In the genomic region with DNA sequence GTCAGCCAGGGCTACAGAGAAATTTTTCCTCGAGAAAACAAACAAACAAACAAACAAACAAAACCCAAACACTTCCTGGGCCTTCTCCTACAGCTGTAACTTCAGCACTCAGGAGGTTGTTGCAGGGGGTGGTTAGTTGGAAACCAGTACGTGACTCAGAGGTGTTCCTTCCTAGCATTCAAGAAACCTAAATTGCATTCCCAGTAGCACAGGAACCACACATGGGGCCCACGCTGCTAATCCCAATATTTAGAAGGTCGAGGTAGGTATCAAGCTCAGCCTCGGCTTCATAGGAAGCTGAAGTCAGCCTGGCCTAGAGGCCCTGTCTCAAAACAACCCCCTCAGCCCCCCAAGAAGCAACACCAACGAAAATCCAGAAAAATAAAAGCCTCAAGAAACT, we compare ENCODE assay signal across 8 mouse cellular contexts. TPM values are rescaled to one million over a fixed set of nuclear protein-coding genes. Genes with fewer than 3 reads are reported as not detected.
DNase-seq lines count a peak whose midpoint lies in the region; ATAC-seq and TF ChIP-seq lines count a peak whose summit lies in the region.

No protein-coding gene starts in this region.

- peak overlapping the region; percentile 97 for H3K4me3 ChIP-seq in heart, embryonic 11.5 days (ENCODE audit: low read depth, low read length)
- H3K4me3 ChIP-seq in ES-Bruce4 (ENCODE audit: low read depth, low read length): peak overlapping the region; percentile 99
- H3K4me3 ChIP-seq in hindbrain, embryonic 12.5 days: peak overlapping the region; percentile 88
- peak overlapping the region; percentile 68 for H3K4me3 ChIP-seq in midbrain, embryonic 14.5 days (replicated peaks; ENCODE audit: low read depth, low read length)

- H3K36me3 ChIP-seq in heart, embryonic 11.5 days (ENCODE audit: control insufficient read depth, insufficient read depth, low read length): peaks cover 6% of the 10 kb centered on the region; the same call in 1 of the 2 replicates
- peaks cover 5% of the 10 kb centered on the region; the same call in 1 of the 2 replicates for H3K36me3 ChIP-seq in ES-Bruce4 (ENCODE audit: control insufficient read depth, insufficient read depth, low read length, poor library complexity, severe bottlenecking)
- H3K36me3 ChIP-seq in hindbrain, embryonic 12.5 days: peaks cover 26% of the 10 kb centered on the region
- peaks cover 33% of the 10 kb centered on the region for H3K36me3 ChIP-seq in midbrain, embryonic 14.5 days (ENCODE audit: control insufficient read depth, insufficient read depth, low read length)

- H3K9me3 ChIP-seq in heart, embryonic 11.5 days (replicated peaks; ENCODE audit: control insufficient read depth, low read length): no peaks in the 10 kb centered on the region
- no peaks in the 10 kb centered on the region for H3K9me3 ChIP-seq in ES-Bruce4 (replicated peaks; ENCODE audit: control insufficient read depth, insufficient read depth, low read length, poor library complexity, severe bottlenecking)
- H3K9me3 ChIP-seq in hindbrain, embryonic 12.5 days (replicated peaks): no peaks in the 10 kb centered on the region
- no peaks in the 10 kb centered on the region for H3K9me3 ChIP-seq in midbrain, embryonic 14.5 days (ENCODE audit: control insufficient read depth, low read length)

- DNase-seq in heart, postnatal 14 days: no peak
- no peak for DNase-seq in midbrain, embryonic 14.5 days
- DNase-seq in cerebellum, adult 11 months: no peak
- no peak for DNase-seq in left cerebral cortex, postnatal 4 days

- TF ChIP-seq CTCF in ES-Bruce4 (IDR thresholded peaks at IDR 0.05; ENCODE audit: low read depth, low read length): no peak

- no peak for TF ChIP-seq EP300 in ES-Bruce4 (IDR thresholded peaks at IDR 0.05; ENCODE audit: insufficient read depth, low read depth, low read length)

- H3K27me3 ChIP-seq in heart, embryonic 11.5 days (ENCODE audit: control insufficient read depth, insufficient read depth, low read length): no peaks in the 10 kb centered on the region
- no peaks in the 10 kb centered on the region for H3K27me3 ChIP-seq in ES-Bruce4 (ENCODE audit: control insufficient read depth, insufficient read depth, low read length, poor library complexity, severe bottlenecking)
- H3K27me3 ChIP-seq in hindbrain, embryonic 12.5 days: no peaks in the 10 kb centered on the region
- no peaks in the 10 kb centered on the region for H3K27me3 ChIP-seq in midbrain, embryonic 14.5 days (ENCODE audit: control insufficient read depth, insufficient read depth, low read length)

- 20% methylated on average over 6 of the region's 6 CpGs for WGBS in heart, embryonic 11.5 days (ENCODE audit: insufficient replicate concordance)
- WGBS in hindbrain, embryonic 12.5 days: 27% methylated on average over 6 of the region's 6 CpGs
- 29% methylated on average over 6 of the region's 6 CpGs for WGBS in midbrain, embryonic 14.5 days

- peak overlapping the region; percentile 98 for H3K4me2 ChIP-seq in heart, embryonic 11.5 days
- peak overlapping the region; percentile 98 for H3K4me2 ChIP-seq in hindbrain, embryonic 12.5 days (replicated peaks)
- H3K4me2 ChIP-seq in midbrain, embryonic 14.5 days (ENCODE audit: low read length): peak overlapping the region; percentile 89

- intact Hi-C loops in heart, postnatal 14 days (cut with DNase I): loop anchor here (10.0 kb wide), 1 partner anchor 177 kb away; a partner anchor contains a TSS
- intact Hi-C loops in left cerebral cortex, postnatal 4 days (cut with DNase I): no loop called here

- H3K9ac ChIP-seq in heart, embryonic 11.5 days (ENCODE audit: low read depth, low read length): peak overlapping the region; percentile 91
- peak overlapping the region; percentile 50 for H3K9ac ChIP-seq in ES-Bruce4 (ENCODE audit: low read depth, poor library complexity, severe bottlenecking)
- peak overlapping the region; percentile 88 for H3K9ac ChIP-seq in hindbrain, embryonic 12.5 days
- peak overlapping the region; percentile 84 for H3K9ac ChIP-seq in midbrain, embryonic 14.5 days (replicated peaks; ENCODE audit: low read length)

- no peak for ATAC-seq in heart, embryonic 11.5 days (replicated peaks; ENCODE audit: insufficient number of reproducible peaks, low FRiP score, low TSS enrichment)
- ATAC-seq in hindbrain, embryonic 12.5 days (ENCODE audit: low FRiP score): no peak
- ATAC-seq in midbrain, embryonic 14.5 days (ENCODE audit: low FRiP score, low TSS enrichment): no peak
- no peak for ATAC-seq in inflammation-experienced regulatory T-cells, adult 6 months

- H3K4me1 ChIP-seq in heart, embryonic 11.5 days (ENCODE audit: control insufficient read depth, insufficient read depth, low read length): peaks cover 18% of the 10 kb centered on the region
- H3K4me1 ChIP-seq in ES-Bruce4 (ENCODE audit: control insufficient read depth, insufficient read depth, low read length): peaks cover 2% of the 10 kb centered on the region
- peaks cover 31% of the 10 kb centered on the region for H3K4me1 ChIP-seq in hindbrain, embryonic 12.5 days
- H3K4me1 ChIP-seq in midbrain, embryonic 14.5 days (ENCODE audit: control insufficient read depth, insufficient read depth, low read length): peaks cover 29% of the 10 kb centered on the region

- no peak for TF ChIP-seq POLR2A in ES-Bruce4 (IDR thresholded peaks at IDR 0.05; ENCODE audit: insufficient read depth, low read length)

- H3K27ac ChIP-seq in heart, embryonic 11.5 days (ENCODE audit: low read depth, low read length): no peak overlapping the region; the same call in 1 of the 2 replicates
- no peak overlapping the region for H3K27ac ChIP-seq in ES-Bruce4 (ENCODE audit: insufficient read depth, low read length)
- H3K27ac ChIP-seq in hindbrain, embryonic 12.5 days: 0 out of 2 replicates have a peak overlapping the region, but pooled peaks have one; percentile 93
- no peak overlapping the region for H3K27ac ChIP-seq in midbrain, embryonic 14.5 days (replicated peaks; ENCODE audit: low read depth, low read length)

RNA-seq across cellular contexts. Expression of a gene that starts 1.2 kb away (rescaled TPM):
- 330 and 338 TPM in 2 replicates for polyA plus RNA-seq in heart, embryonic 11.5 days (2014; fragmentation: Nextera tagmentation; extraction: Ambion mirVana)
- 100 to 1,000 TPM; 226 to 229 TPM for total RNA-seq in heart, postnatal 14 days (2021)
- polyA plus RNA-seq in ES-Bruce4 (2011; ENCODE audit: insufficient read depth, insufficient read length, low read depth, missing spikeins): 288 and 314 TPM in 2 replicates
- 445 and 471 TPM in 2 replicates for polyA plus RNA-seq in hindbrain, embryonic 12.5 days (2016; fragmentation: Nextera tagmentation; extraction: Ambion mirVana)
- polyA plus RNA-seq in midbrain, embryonic 14.5 days (2014; fragmentation: Nextera tagmentation; extraction: Ambion mirVana): 444 and 552 TPM in 2 replicates
- polyA plus RNA-seq in inflammation-experienced regulatory T-cells, adult 6 months (2017; shearing (Covaris generic)): 100 to 1,000 TPM; 323 to 416 (median 337) TPM
- total RNA-seq in left cerebral cortex, postnatal 4 days (2021): 100 to 1,000 TPM; 298 to 308 TPM

RNA-seq across cellular contexts. Expression of a gene that starts 3.1 kb away (rescaled TPM):
- 12.5 and 13.5 TPM in 2 replicates for polyA plus RNA-seq in heart, embryonic 11.5 days (2014; fragmentation: Nextera tagmentation; extraction: Ambion mirVana)
- 10 to 100 TPM; 12.4 to 16.8 TPM for total RNA-seq in heart, postnatal 14 days (2021)
- polyA plus RNA-seq in ES-Bruce4 (2011; ENCODE audit: insufficient read depth, insufficient read length, low read depth, missing spikeins): 19.6 and 20.2 TPM in 2 replicates
- 18.3 and 19.8 TPM in 2 replicates for polyA plus RNA-seq in hindbrain, embryonic 12.5 days (2016; fragmentation: Nextera tagmentation; extraction: Ambion mirVana)
- 12.1 and 20.8 TPM in 2 replicates for polyA plus RNA-seq in midbrain, embryonic 14.5 days (2014; fragmentation: Nextera tagmentation; extraction: Ambion mirVana)
- polyA plus RNA-seq in inflammation-experienced regulatory T-cells, adult 6 months (2017; shearing (Covaris generic)): 10 to 100 TPM; 21.7 to 59.5 (median 54.3) TPM
- total RNA-seq in left cerebral cortex, postnatal 4 days (2021): 10 to 100 TPM; 21.9 to 25.4 TPM

RNA-seq across cellular contexts. Expression of a gene that starts 10.4 kb away (rescaled TPM):
- polyA plus RNA-seq in heart, embryonic 11.5 days (2014; fragmentation: Nextera tagmentation; extraction: Ambion mirVana): 53.1 and 54.6 TPM in 2 replicates
- 10 to 100 TPM; 17.7 to 17.8 TPM for total RNA-seq in heart, postnatal 14 days (2021)
- 17.6 and 20.9 TPM in 2 replicates for polyA plus RNA-seq in ES-Bruce4 (2011; ENCODE audit: insufficient read depth, insufficient read length, low read depth, missing spikeins)
- polyA plus RNA-seq in hindbrain, embryonic 12.5 days (2016; fragmentation: Nextera tagmentation; extraction: Ambion mirVana): 47.2 and 49.4 TPM in 2 replicates
- polyA plus RNA-seq in midbrain, embryonic 14.5 days (2014; fragmentation: Nextera tagmentation; extraction: Ambion mirVana): 56.7 and 68.6 TPM in 2 replicates
- 10 to 100 TPM; 23.0 to 29.3 (median 23.6) TPM for polyA plus RNA-seq in inflammation-experienced regulatory T-cells, adult 6 months (2017; shearing (Covaris generic))
- 10 to 100 TPM; 27.0 to 28.4 TPM for total RNA-seq in left cerebral cortex, postnatal 4 days (2021)
